Mouse (Mus musculus): Measurements from ENCODE around the gene Pdpr.
"Not testable (repeated sequence)": the region's sequence is repeated elsewhere in the genome, so short reads cannot be mapped to it uniquely, and the experiment has no call there.

The Pdpr gene

GRCm38 (mm10) chr8:111090126-111090525 is 4.3 kb upstream of the Pdpr start:
- in situ Hi-C loops (cut with MboI, MseI): loop anchor here (5.0 kb wide), 1 partner anchor 33 kb away; the partner anchor contains the start of gene Exosc6

DNA sequence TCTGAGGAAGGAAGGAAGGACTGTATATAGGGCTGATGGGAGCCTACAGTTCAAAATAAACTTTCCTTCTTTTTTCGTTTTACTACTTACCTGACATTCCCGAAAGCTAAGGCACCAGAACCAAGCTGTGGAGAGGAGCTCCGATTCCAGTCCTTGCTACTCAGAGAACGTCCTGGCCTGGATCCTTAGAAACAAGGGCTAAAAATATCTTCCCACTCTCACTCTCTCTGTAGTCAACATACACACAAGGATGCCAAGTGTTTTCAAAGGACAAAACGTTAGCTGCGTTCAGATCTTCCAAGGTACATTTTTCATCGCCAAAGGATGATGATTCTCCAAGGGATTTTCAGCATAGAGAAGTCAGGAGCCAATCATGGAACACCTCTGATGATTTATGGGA is 2.7 kb upstream of the Pdpr start:
- in situ Hi-C loops (cut with MboI, MseI): loop anchor here (5.0 kb wide), 1 partner anchor 34 kb away; the partner anchor contains the start of gene Exosc6

GRCm38 (mm10) chr8:111092326-111092725 is 2.1 kb upstream of the Pdpr start, which contains the start of gene Clec18a:
TSS of gene Clec18a (minus strand) at chr8:111092426.
- in situ Hi-C loops (cut with MboI, MseI): loop anchor here (5.0 kb wide), 1 partner anchor 35 kb away; the partner anchor contains the start of gene Exosc6

- in situ Hi-C loops (cut with MboI, MseI): loop anchor here (5.0 kb wide), 2 partner anchors 38 to 47 kb away; partner anchors contain the start of gene Exosc6
Measured at GRCm38 (mm10) chr8:111094719-111095302, 381 bp downstream of the Pdpr start.

- in situ Hi-C loops (cut with MboI, MseI): no loop called here
Measured at GRCm38 (mm10) chr8:111114891-111115290, 20.5 kb downstream of the Pdpr start.

GRCm38 (mm10) chr8:111119481-111119880 is 25.1 kb downstream of the Pdpr start:
- in situ Hi-C loops (cut with MboI, MseI): no loop called here

- in situ Hi-C loops (cut with MboI, MseI): no loop called here
Measured at GRCm38 (mm10) chr8:111130756-111131155, 36.3 kb downstream of the Pdpr start.

DNA sequence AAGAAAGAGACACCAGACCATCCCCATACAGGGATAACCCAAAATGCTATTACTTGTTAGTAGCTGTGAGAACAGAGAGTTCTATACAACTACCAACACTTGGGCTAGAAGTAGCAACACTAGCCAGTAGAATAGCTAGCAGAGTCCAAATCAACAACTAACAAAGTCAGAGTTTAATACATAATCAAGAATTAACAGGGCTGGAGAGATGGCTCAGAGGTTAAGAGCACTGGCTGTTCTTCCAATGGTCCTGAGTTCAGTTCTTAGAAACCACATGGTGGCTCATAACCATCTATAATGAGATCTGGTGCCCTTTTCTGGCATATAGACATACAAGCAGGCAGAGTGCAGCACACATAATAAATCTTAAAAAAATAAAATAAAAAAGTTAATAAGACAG is 48.1 kb downstream of the Pdpr start:
- in situ Hi-C loops (cut with MboI, MseI): loop anchor here (5.0 kb wide), 1 partner anchor 45 kb away; no protein-coding TSS in a partner anchor

DNA sequence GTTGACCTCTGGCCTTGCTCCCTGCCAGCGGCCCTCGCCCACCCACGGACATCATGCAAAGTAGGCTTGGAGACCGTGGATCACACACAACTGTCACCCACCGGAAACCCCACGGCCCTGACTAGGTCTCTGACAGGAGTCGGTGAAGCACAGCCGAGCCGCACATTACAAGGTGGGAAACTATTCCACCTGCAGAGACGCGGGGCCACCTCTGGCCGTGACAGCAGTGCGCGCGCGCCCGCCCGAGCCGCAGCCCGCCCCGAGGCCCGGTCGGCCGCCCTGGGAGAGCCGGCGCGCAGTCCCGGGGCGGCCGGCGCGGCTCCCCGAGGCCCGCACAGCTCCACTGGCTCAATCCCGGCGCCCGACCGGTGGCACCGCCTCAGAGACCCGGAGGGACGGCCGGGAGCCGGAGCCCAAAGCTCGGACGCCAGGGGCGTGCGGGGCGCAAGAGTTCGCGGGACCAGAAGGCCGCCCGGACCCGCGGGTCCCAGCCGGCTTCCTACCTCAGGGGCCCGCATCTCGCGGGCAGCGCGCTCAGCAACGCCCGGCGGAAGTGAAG is 50.5 kb downstream of the Pdpr start:
- in situ Hi-C loops (cut with MboI, MseI): loop anchor here (5.0 kb wide), 1 partner anchor 48 kb away; no protein-coding TSS in a partner anchor

DNA sequence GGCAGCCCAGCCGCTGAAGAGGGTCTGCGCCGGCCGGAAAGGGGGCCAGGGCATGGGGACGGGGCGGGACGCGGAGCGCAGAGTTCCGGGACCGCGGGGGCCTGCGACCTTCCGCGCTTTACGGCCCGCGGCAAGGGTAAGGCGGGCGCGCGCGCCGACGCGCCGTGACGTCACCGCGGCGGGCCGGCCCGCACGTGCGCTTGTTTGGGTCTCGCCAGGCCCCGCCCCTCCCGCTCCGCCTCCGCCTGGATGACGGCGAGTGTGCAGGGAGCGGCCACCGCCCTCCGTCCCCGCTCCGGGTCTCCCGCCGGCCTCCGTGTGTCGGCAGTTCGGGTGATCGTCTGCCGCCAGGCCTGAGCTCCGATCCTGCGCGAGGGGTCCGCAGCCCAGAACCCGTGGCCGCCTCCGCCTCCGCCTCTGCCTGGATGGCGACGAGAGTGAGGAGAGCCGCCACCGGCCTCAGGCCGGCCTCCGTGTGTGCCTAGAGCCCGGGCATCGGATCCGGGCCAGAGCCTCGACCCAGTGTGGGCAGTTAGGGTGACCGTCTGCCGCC is 51.1 kb downstream of the Pdpr start:
- in situ Hi-C loops (cut with MboI, MseI): not testable (repeated sequence)

DNA sequence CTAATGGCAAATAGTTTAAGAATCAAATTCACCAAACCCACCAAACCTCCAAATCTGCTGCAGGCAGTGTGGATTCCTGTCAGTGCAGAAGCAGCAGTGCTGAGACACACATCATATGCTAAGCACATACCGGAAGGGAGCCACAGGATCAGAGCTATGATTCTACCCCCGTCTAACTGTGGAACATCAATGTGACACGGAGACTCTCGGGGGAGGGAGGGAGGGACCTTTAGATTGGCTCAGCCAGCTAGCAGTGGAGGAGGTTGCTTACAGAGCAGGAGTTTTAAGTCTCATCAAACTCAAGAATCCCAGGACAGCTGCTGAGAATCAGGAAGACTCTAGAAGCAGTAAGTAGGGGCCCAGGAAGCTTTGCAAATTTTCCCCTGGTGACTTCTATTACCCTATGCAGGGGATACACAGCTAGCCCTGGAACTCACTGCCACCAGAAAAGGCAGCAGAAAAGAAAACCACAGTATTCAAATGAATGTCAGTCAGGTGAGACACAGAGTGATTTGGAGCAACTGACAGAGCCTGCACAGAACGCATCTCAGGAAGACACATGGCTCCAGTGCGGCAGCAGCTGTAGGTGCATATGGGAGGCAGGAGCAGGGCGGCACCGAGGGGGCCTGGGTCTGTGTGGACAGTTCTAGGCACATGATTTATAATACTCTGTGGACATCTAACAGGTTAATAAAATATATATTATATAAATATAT is 61.4 kb downstream of the Pdpr start:
- in situ Hi-C loops (cut with MboI, MseI): no loop called here

DNA sequence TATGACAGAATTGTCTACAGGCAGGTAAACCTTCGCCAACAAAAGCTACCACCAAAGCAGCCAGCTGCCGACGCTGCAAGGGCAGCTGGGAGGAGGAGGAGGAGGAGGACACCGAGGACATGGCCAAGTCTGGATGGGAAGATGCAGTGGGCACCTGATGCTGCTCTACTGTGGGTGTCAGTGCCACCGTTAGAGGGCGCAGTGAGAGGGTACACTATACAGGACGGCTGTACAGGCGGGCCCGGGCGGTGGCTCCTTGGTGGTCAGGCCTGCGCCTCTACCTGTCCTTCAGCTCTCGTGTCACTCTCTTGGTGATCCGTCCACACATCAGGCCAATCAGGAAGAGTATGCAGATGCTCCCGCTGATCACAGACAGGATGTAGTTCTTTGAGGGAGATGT is 63.2 kb downstream of the Pdpr start:
- in situ Hi-C loops (cut with MboI, MseI): no loop called here

DNA sequence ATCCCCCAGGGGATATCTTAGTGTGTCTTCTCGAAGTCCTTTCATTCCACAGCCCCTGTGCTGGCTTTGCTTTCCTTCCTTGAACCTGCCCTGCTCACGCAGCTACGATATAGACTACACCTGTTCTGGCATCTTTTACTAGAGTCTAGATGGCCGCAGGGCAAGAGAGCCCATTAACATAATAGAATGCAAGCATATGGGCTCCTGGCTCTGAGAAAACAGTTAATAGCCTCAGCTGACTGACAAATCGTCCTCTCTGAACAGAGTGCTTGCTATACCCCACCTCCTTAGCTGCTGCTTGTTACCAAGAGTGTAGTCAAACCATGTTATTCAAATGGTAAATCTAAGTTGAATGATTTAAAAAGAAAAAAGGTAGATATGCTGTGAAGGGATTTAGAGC is 77.2 kb downstream of the Pdpr start:
- in situ Hi-C loops (cut with MboI, MseI): no loop called here

GRCm38 (mm10) chr8:111185472-111185947 is 91.1 kb downstream of the Pdpr start:
- in situ Hi-C loops (cut with MboI, MseI): no loop called here
